Comparison of ENCODE assay signal across 8 mouse cellular contexts in the genomic region with DNA sequence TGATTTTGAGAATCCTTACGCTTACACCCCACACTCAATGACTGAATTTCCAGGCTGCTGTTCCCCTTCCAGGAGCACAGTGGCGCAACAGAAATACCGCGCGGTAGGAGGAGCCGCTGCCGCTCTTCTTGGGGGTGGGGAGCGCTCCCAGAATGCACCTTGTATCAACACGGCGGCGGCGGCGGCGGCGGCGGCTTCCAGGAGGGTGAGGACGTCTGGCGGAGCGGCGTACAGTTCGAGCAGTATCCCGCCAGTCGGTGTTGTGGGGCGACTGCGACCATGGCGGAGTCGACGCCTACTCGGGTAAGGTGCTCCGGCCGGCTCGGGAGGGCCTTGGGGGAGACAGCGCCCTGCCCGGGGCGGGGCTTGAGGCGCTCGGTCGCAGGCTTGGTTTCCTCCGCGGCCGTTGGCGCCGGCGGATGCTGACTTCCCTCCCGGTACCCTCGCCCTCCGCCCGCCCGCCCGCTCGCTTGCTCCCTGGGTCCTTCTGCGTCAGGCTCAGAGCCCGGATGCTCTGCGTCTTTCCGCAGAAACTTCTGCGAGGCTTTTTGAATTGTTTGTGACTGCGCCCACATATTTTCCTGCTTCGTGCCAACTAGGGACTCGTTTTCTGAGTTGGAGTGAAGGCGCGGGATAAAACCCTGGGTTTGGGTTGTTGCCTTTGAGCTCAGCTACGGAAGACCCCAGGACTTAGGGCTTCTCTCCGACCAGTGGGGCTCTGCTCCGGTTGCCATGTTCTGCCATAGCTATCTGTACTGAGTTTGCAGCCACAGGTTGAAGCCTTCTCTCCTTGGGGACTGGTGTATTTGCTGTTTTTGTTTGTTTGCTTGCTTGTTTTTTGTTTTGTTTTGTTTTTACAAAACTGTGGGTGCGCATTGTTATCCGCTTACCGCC. TPM values are rescaled to one million over a fixed set of nuclear protein-coding genes. Genes with fewer than 3 reads are reported as not detected.
A peak's percentile ranks its signal among the peaks of the same experiment; 100 is the strongest.
DNase-seq lines count a peak whose midpoint lies in the region; ATAC-seq and TF ChIP-seq lines count a peak whose summit lies in the region.

Zfp212 (plus strand) TSS at position 30 of the 894 bp plus-strand sequence.

- peak; percentile 94 for DNase-seq in adrenal gland, postnatal 14 days
- peak; percentile 94 for DNase-seq in embryonic facial prominence, embryonic 10.5 days (ENCODE audit: low spot score)
- no peak for DNase-seq in gonadal fat pad, adult 2 months (ENCODE audit: low read depth)
- peak; percentile 90 for DNase-seq in left cerebral cortex, postnatal 4 days
- DNase-seq in midbrain, embryonic 11.5 days (ENCODE audit: low spot score, missing footprints): peak; percentile 98
- peak; percentile 84 for DNase-seq in right cerebral cortex, postnatal 4 days
- peak; percentile 92 for DNase-seq in yolk sac, embryonic 10.5 days (ENCODE audit: low spot score)

- intact Hi-C loops in left cerebral cortex, postnatal 4 days (cut with DNase I): no loop called here

- no peaks in the 10 kb centered on the region for H3K27me3 ChIP-seq in embryonic facial prominence, embryonic 10.5 days (replicated peaks; ENCODE audit: low read depth, poor library complexity, severe bottlenecking)
- H3K27me3 ChIP-seq in intestine, postnatal 0 days (replicated peaks; ENCODE audit: control insufficient read depth, insufficient read depth, low read length): no peaks in the 10 kb centered on the region
- H3K27me3 ChIP-seq in midbrain, embryonic 11.5 days (ENCODE audit: control insufficient read depth, insufficient read depth, low read length): no peaks in the 10 kb centered on the region

- peak within 1 kb of the TSS; percentile 78 for H3K4me2 ChIP-seq in intestine, postnatal 0 days (replicated peaks; ENCODE audit: low read depth)
- H3K4me2 ChIP-seq in midbrain, embryonic 11.5 days: peak within 1 kb of the TSS; percentile 47

- peaks cover 9% of the 10 kb centered on the region for H3K4me1 ChIP-seq in embryonic facial prominence, embryonic 10.5 days
- no peaks in the 10 kb centered on the region; the same call in 1 of the 2 replicates for H3K4me1 ChIP-seq in intestine, postnatal 0 days (replicated peaks; ENCODE audit: control insufficient read depth, insufficient read depth, low read length)
- peaks cover 11% of the 10 kb centered on the region for H3K4me1 ChIP-seq in midbrain, embryonic 11.5 days (ENCODE audit: control insufficient read depth, insufficient read depth, low read length)

- peak; percentile 86 for ATAC-seq in intestine, postnatal 0 days
- ATAC-seq in midbrain, embryonic 11.5 days (ENCODE audit: low FRiP score): peak; percentile 97

- WGBS in embryonic facial prominence, embryonic 10.5 days: under 1% methylated on average over 67 of the region's 67 CpGs
- WGBS in intestine, postnatal 0 days: under 1% methylated on average over 67 of the region's 67 CpGs
- WGBS in midbrain, embryonic 11.5 days: under 1% methylated on average over 67 of the region's 67 CpGs

- peak; percentile 81 for TF ChIP-seq CTCF in intestine, postnatal 0 days (IDR thresholded peaks at IDR 0.05; ENCODE audit: low read depth)

- no peaks in the 10 kb centered on the region for H3K9me3 ChIP-seq in embryonic facial prominence, embryonic 10.5 days
- H3K9me3 ChIP-seq in intestine, postnatal 0 days (ENCODE audit: control insufficient read depth): no peaks in the 10 kb centered on the region
- H3K9me3 ChIP-seq in midbrain, embryonic 11.5 days (ENCODE audit: control insufficient read depth, low read length): no peaks in the 10 kb centered on the region

- peak within 1 kb of the TSS; percentile 88 for H3K4me3 ChIP-seq in embryonic facial prominence, embryonic 10.5 days
- peak within 1 kb of the TSS; percentile 86 for H3K4me3 ChIP-seq in intestine, postnatal 0 days (ENCODE audit: low read depth, low read length)
- peak within 1 kb of the TSS; percentile 73 for H3K4me3 ChIP-seq in midbrain, embryonic 11.5 days (ENCODE audit: low read depth, low read length)

- H3K36me3 ChIP-seq in embryonic facial prominence, embryonic 10.5 days (replicated peaks): no peaks in the 10 kb centered on the region; the same call in 1 of the 2 replicates
- no peaks in the 10 kb centered on the region for H3K36me3 ChIP-seq in intestine, postnatal 0 days (ENCODE audit: control insufficient read depth, insufficient read depth)
- no peaks in the 10 kb centered on the region for H3K36me3 ChIP-seq in midbrain, embryonic 11.5 days (ENCODE audit: control insufficient read depth, insufficient read depth, low read length)

- peak within 1 kb of the TSS; percentile 81 for H3K9ac ChIP-seq in intestine, postnatal 0 days (ENCODE audit: low read depth, low read length)
- H3K9ac ChIP-seq in midbrain, embryonic 11.5 days (ENCODE audit: low read length): peak within 1 kb of the TSS; percentile 81

- H3K27ac ChIP-seq in embryonic facial prominence, embryonic 10.5 days (replicated peaks): peak within 1 kb of the TSS; percentile 97
- peak within 1 kb of the TSS; percentile 97 for H3K27ac ChIP-seq in intestine, postnatal 0 days (ENCODE audit: low read depth, low read length)
- peak within 1 kb of the TSS; percentile 80 for H3K27ac ChIP-seq in midbrain, embryonic 11.5 days (ENCODE audit: low read depth, low read length)

RNA-seq across cellular contexts. Expression of gene Zfp212, which starts in this region (rescaled TPM):
- total RNA-seq in adrenal gland, postnatal 14 days (2021): 14.7 and 15.8 TPM in 2 replicates
- polyA plus RNA-seq in embryonic facial prominence, embryonic 10.5 days (2016; fragmentation: Nextera tagmentation; extraction: Ambion mirVana): 21.6 and 23.6 TPM in 2 replicates
- 9.9 and 10.1 TPM in 2 replicates for polyA plus RNA-seq in gonadal fat pad, adult 2 months (2012; rRNA removed)
- polyA plus RNA-seq in intestine, postnatal 0 days (2015; fragmentation: Nextera tagmentation; extraction: Ambion mirVana): 7.5 and 8.8 TPM in 2 replicates
- 10 to 100 TPM; 18.5 to 20.5 TPM for total RNA-seq in left cerebral cortex, postnatal 4 days (2021)
- polyA plus RNA-seq in midbrain, embryonic 11.5 days (2014; fragmentation: Nextera tagmentation; extraction: Ambion mirVana): 12.0 and 13.1 TPM in 2 replicates
